Mouse (Mus musculus) gastrocnemius, postnatal 36 days (tissue): ENCODE measurements around the gene Zfp12. TPM values are rescaled to one million over a fixed set of nuclear protein-coding genes. Genes with fewer than 3 reads are reported as not detected.

Experiments
- total RNA-seq, 2 experiments: library from RNA; stranded (reverse); gene quantifications; 2 replicates each; pipeline ENCODE4 v1.2.3; 2021

The Zfp12 gene
- total RNA-seq, 2 experiments from 2014 or later: 5.8 to 7.6 TPM

Other genes with a start within 250 kb of the Zfp12 start
- gene Rnf216, start 122.2 kb upstream of the Zfp12 start, total RNA-seq: 10 to 100 TPM; 14.2 to 16.3 TPM
- gene Olfr718-ps1, start 87.6 kb upstream of the Zfp12 start, total RNA-seq: not detected
- gene Rbak, start 54.4 kb upstream of the Zfp12 start, total RNA-seq: 1 to 10 TPM; 2.6 to 4.0 TPM
- gene Spdye4b, start 54.1 kb upstream of the Zfp12 start, total RNA-seq: not detected
- gene Spdye4a, start 8.3 kb upstream of the Zfp12 start, total RNA-seq: not detected
- gene Zfp316, start 34.9 kb downstream of the Zfp12 start, total RNA-seq: 1 to 10 TPM; 2.2 to 3.2 TPM
- gene Zfp853, start 58.5 kb downstream of the Zfp12 start, total RNA-seq: under 1 TPM; 0.08 to 0.12 TPM
- 10 to 100 TPM in 1 of 2 experiments, 1 to 10 TPM in 1; 8.9 to 10.3 TPM for gene E130309D02Rik, start 80.2 kb downstream of the Zfp12 start, total RNA-seq
- 10 to 100 TPM; 34.1 to 38.2 TPM for gene Zdhhc4, start 94.1 kb downstream of the Zfp12 start, total RNA-seq
- gene Grid2ip, start 122.2 kb downstream of the Zfp12 start, total RNA-seq: not detected
- 10 to 100 TPM; 29.6 to 33.2 TPM for gene Kdelr2, start 168.7 kb downstream of the Zfp12 start, total RNA-seq
- 1 to 10 TPM; 6.9 to 7.3 TPM for gene Daglb, start 229.4 kb downstream of the Zfp12 start, total RNA-seq